Mouse (Mus musculus) heart, adult 9 months (tissue): Measurements from ENCODE around the gene Ip6k2.
A peak's percentile ranks its signal among the peaks of the same experiment; 100 is the strongest.

Source experiments
- DNase-seq, 2 experiments: peaks; one replicate each; pipeline ENCODE4 v3.0.0; 2022; ENCODE audit warnings: low spot score in 2 of 2

Ip6k2 gene

GRCm38 (mm10) chr9:108783548-108784463 lies at the start of gene Ip6k2:
Gene Ip6k2, plus strand, starts transcription at chr9:108783796.
- peak; percentile 95 to 96 for DNase-seq

GRCm38 (mm10) chr9:108734626-108735025 lies 49.0 kb upstream of the Ip6k2 start:
- DNase-seq, result no peak

GRCm38 (mm10) chr9:108739239-108739638 lies 44.4 kb upstream of the Ip6k2 start:
- DNase-seq, result no peak

GRCm38 (mm10) chr9:108740062-108740461 lies 43.5 kb upstream of the Ip6k2 start:
- DNase-seq, result no peak

GRCm38 (mm10) chr9:108742048-108742447 lies 41.5 kb upstream of the Ip6k2 start:
- DNase-seq, result no peak

GRCm38 (mm10) chr9:108746876-108747499 lies 36.6 kb upstream of the Ip6k2 start:
- DNase-seq, result no peak

- no peak for DNase-seq
Observed at GRCm38 (mm10) chr9:108747694-108748093, 35.9 kb upstream of the Ip6k2 start.

- DNase-seq, result peak; percentile 15 to 17
Observed at GRCm38 (mm10) chr9:108748600-108749183, 34.9 kb upstream of the Ip6k2 start.

GRCm38 (mm10) chr9:108750616-108751015 lies 33.0 kb upstream of the Ip6k2 start:
- no peak for DNase-seq

- DNase-seq, result no peak
Observed at GRCm38 (mm10) chr9:108752142-108752920, 31.3 kb upstream of the Ip6k2 start.

- peak; percentile 33 to 68 for DNase-seq
Observed at GRCm38 (mm10) chr9:108753326-108753725, 30.3 kb upstream of the Ip6k2 start.

- DNase-seq, result no peak
Observed at GRCm38 (mm10) chr9:108753976-108754375, 29.6 kb upstream of the Ip6k2 start.

- no peak for DNase-seq
Observed at GRCm38 (mm10) chr9:108754423-108754822, 29.2 kb upstream of the Ip6k2 start.

- no peak for DNase-seq
Observed at GRCm38 (mm10) chr9:108757406-108757805, 26.2 kb upstream of the Ip6k2 start.

- DNase-seq, result no peak
Observed at GRCm38 (mm10) chr9:108759121-108759520, 24.5 kb upstream of the Ip6k2 start.

- no peak for DNase-seq
Observed at GRCm38 (mm10) chr9:108759805-108760204, 23.8 kb upstream of the Ip6k2 start.

- DNase-seq, result no peak
Observed at GRCm38 (mm10) chr9:108761561-108761960, 22.0 kb upstream of the Ip6k2 start.

GRCm38 (mm10) chr9:108764971-108765370 lies 18.6 kb upstream of the Ip6k2 start:
- DNase-seq, result no peak

GRCm38 (mm10) chr9:108776614-108777013 lies 7.0 kb upstream of the Ip6k2 start:
- no peak for DNase-seq

- no peak for DNase-seq
Observed at GRCm38 (mm10) chr9:108777276-108777675, 6.3 kb upstream of the Ip6k2 start.

- no peak for DNase-seq
Observed at GRCm38 (mm10) chr9:108780959-108781358, 2.6 kb upstream of the Ip6k2 start.

GRCm38 (mm10) chr9:108781891-108782290 lies 1.7 kb upstream of the Ip6k2 start:
- no peak for DNase-seq
